Mouse (Mus musculus): ENCODE results near the gene Col8a1. TPM values are rescaled to one million over a fixed set of nuclear protein-coding genes. Genes with fewer than 3 reads are reported as not detected.

Col8a1 gene
- total RNA-seq, 4 experiments from 2014 or later = 0.43 to 1.1 (median 0.73) TPM

Other genes starting within 250 kb of the Col8a1 start
- gene Cmss1, start 147.9 kb downstream of the Col8a1 start, total RNA-seq (2022) = 10 to 100 TPM; 17.1 to 20.4 (median 18.0) TPM

Measured in layer of hippocampus, adult 8-10 months (tissue).